Mouse (Mus musculus) heart, adult 2 months (tissue): Measurements from ENCODE around the gene Rabac1.

Experiments
- CTCF ChIP-seq: fragments of 200-600 bp; IDR thresholded peaks from 2 replicates; pipeline ENCODE4 v1.8.1; 2022; ENCODE audit warnings: antibody characterized with exemption, mild to moderate bottlenecking, moderate library complexity
- EP300 ChIP-seq: fragments of 200-500 bp; IDR thresholded peaks from 2 replicates; pipeline ENCODE4 v1.6.1; 2011; ENCODE audit warnings: low read depth, low read length, control low read depth; ENCODE audit not compliant: insufficient read depth
- POLR2A ChIP-seq: fragments of 200-500 bp; IDR thresholded peaks from 2 replicates; pipeline ENCODE4 v1.6.1; 2011; ENCODE audit warnings: mild to moderate bottlenecking, low read depth, low read length, control low read depth; ENCODE audit not compliant: insufficient read depth

- TF ChIP-seq CTCF, result no peak
- no peak for TF ChIP-seq POLR2A
- no peak for TF ChIP-seq EP300
Observed at GRCm38 (mm10) chr7:24978781-24979180, 6.2 kb upstream of the Rabac1 start.
